Mouse (Mus musculus) liver, embryonic 14.5 days (tissue): Measurements from ENCODE around the gene Gm21973.

Experiments used
- CTCF ChIP-seq: IDR thresholded peaks from 2 replicates; pipeline ENCODE4 v1.5.1; 2016; ENCODE audit warnings: antibody characterized with exemption, low read depth, control low read depth
- EP300 ChIP-seq: IDR thresholded peaks from 2 replicates; pipeline ENCODE4 v1.6.1; 2016; ENCODE audit warnings: antibody characterized with exemption, low read depth

GRCm38 (mm10) chr15:10296570-10296969 lies 28.6 kb upstream of the Gm21973 start:
- no peak for TF ChIP-seq CTCF
- TF ChIP-seq EP300: no peak
